ENCODE assay signal across 15 mouse cellular contexts in the genomic region with DNA sequence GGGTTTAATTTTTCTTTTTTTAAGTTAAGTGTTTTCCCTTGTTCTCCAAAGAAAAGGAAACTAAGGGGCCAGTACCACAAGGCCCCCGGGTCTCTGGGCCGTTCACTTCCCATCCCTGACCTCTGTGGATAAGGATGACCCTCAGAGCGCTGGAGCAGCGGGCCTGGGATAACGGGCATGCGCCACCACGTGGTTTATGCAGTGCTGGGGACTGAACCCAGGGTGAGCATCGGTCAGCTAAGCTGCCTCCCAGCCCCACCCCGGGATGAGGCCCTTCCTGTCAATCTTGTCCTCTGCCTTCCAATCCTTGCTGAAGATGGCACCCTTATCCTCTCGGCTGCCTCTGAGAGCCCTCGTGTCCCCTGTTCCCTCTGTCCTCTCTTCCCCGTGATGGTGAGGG. TPM values are rescaled to one million over a fixed set of nuclear protein-coding genes. Genes with fewer than 3 reads are reported as not detected.
DNase-seq lines count a peak whose midpoint lies in the region; ATAC-seq lines count a peak whose summit lies in the region.
"Had no signal": no experiment of that assay in that cellular context is flagged by ENCODE, and none has a peak within 500 bp of the region (broad histone marks: within the 10 kb centered on the region; RNA-seq: fewer than 3 reads in every experiment).

No protein-coding gene starts in this region.

- no peak overlapping the region for H3K4me2 ChIP-seq in heart, embryonic 11.5 days
- H3K4me2 ChIP-seq in midbrain, embryonic 16.5 days (ENCODE audit: low read length), result no peak overlapping the region
- no peak overlapping the region for H3K4me2 ChIP-seq in forebrain, embryonic 12.5 days
- H3K4me2 ChIP-seq in midbrain, embryonic 13.5 days (replicated peaks), result no peak overlapping the region
- H3K4me2 ChIP-seq: limb, embryonic 13.5 days had no signal

- ATAC-seq in heart, embryonic 11.5 days (replicated peaks; ENCODE audit: insufficient number of reproducible peaks, low FRiP score, low TSS enrichment), result 0 out of 2 replicates have a peak, but pooled peaks have one; percentile 22
- no peak for ATAC-seq in midbrain, embryonic 16.5 days
- no peak; the same call in 1 of the 2 replicates for ATAC-seq in forebrain, embryonic 12.5 days (ENCODE audit: low FRiP score)
- peak; percentile 13; the same call in 1 of the 2 replicates for ATAC-seq in midbrain, embryonic 13.5 days
- ATAC-seq: liver, postnatal 0 days had no signal

- no peaks in the 10 kb centered on the region; the same call in none of the 2 replicates for H3K27me3 ChIP-seq in heart, embryonic 11.5 days (ENCODE audit: control insufficient read depth, insufficient read depth, low read length)
- H3K27me3 ChIP-seq in midbrain, embryonic 10.5 days (ENCODE audit: low read depth, poor library complexity, severe bottlenecking), result peaks cover 47% of the 10 kb centered on the region
- no peaks in the 10 kb centered on the region for H3K27me3 ChIP-seq in midbrain, embryonic 16.5 days (ENCODE audit: control insufficient read depth, insufficient read depth, low read depth, low read length)
- H3K27me3 ChIP-seq in forebrain, embryonic 12.5 days, result peaks cover 3% of the 10 kb centered on the region; the same call in 1 of the 2 replicates
- H3K27me3 ChIP-seq in midbrain, embryonic 13.5 days, result no peaks in the 10 kb centered on the region

- DNase-seq in heart, postnatal 25 days (ENCODE audit: low spot score), result no peak
- DNase-seq in midbrain, embryonic 10.5 days (ENCODE audit: low spot score), result peak; percentile 45
- DNase-seq in kidney, postnatal 14 days, result no peak
- no peak for DNase-seq in layer of hippocampus, adult 18-20 months (ENCODE audit: low spot score in 2 of 2)
- DNase-seq: embryo, embryonic 11 days; kidney, adult 8-10 months; liver, postnatal 0 days had no signal

- WGBS in heart, embryonic 11.5 days (ENCODE audit: insufficient replicate concordance), result 15% methylated on average over 12 of the region's 12 CpGs
- WGBS in midbrain, embryonic 10.5 days, result 21% methylated on average over 12 of the region's 12 CpGs
- 20% methylated on average over 12 of the region's 12 CpGs for WGBS in midbrain, embryonic 16.5 days
- WGBS in forebrain, embryonic 12.5 days, result 22% methylated on average over 12 of the region's 12 CpGs
- 17% methylated on average over 12 of the region's 12 CpGs for WGBS in midbrain, embryonic 13.5 days

- H3K9me3 ChIP-seq in heart, embryonic 11.5 days (replicated peaks; ENCODE audit: control insufficient read depth, low read length), result no peaks in the 10 kb centered on the region
- H3K9me3 ChIP-seq in midbrain, embryonic 10.5 days (replicated peaks), result no peaks in the 10 kb centered on the region
- H3K9me3 ChIP-seq in midbrain, embryonic 16.5 days (replicated peaks; ENCODE audit: control insufficient read depth, low read length, poor library complexity, severe bottlenecking), result no peaks in the 10 kb centered on the region
- no peaks in the 10 kb centered on the region for H3K9me3 ChIP-seq in forebrain, embryonic 12.5 days
- H3K9me3 ChIP-seq in midbrain, embryonic 13.5 days, result no peaks in the 10 kb centered on the region
- H3K9me3 ChIP-seq: limb, embryonic 13.5 days had no signal

- H3K36me3 ChIP-seq in heart, embryonic 11.5 days (ENCODE audit: control insufficient read depth, insufficient read depth, low read length), result no peaks in the 10 kb centered on the region
- H3K36me3 ChIP-seq in midbrain, embryonic 10.5 days, result no peaks in the 10 kb centered on the region
- no peaks in the 10 kb centered on the region for H3K36me3 ChIP-seq in midbrain, embryonic 16.5 days (ENCODE audit: control insufficient read depth, insufficient read depth, low read length)
- H3K36me3 ChIP-seq in forebrain, embryonic 12.5 days (replicated peaks), result no peaks in the 10 kb centered on the region
- H3K36me3 ChIP-seq in midbrain, embryonic 13.5 days, result no peaks in the 10 kb centered on the region
- H3K36me3 ChIP-seq: limb, embryonic 13.5 days had no signal

- H3K4me1 ChIP-seq in heart, embryonic 11.5 days (ENCODE audit: control insufficient read depth, insufficient read depth, low read length), result peaks cover 80% of the 10 kb centered on the region
- H3K4me1 ChIP-seq in midbrain, embryonic 10.5 days, result peaks cover 93% of the 10 kb centered on the region
- peaks cover 53% of the 10 kb centered on the region for H3K4me1 ChIP-seq in midbrain, embryonic 16.5 days (ENCODE audit: control insufficient read depth, insufficient read depth, low read length)
- H3K4me1 ChIP-seq in forebrain, embryonic 12.5 days, result peaks cover 73% of the 10 kb centered on the region
- H3K4me1 ChIP-seq in midbrain, embryonic 13.5 days (replicated peaks), result peaks cover 79% of the 10 kb centered on the region

- no peak overlapping the region for H3K4me3 ChIP-seq in heart, embryonic 11.5 days (ENCODE audit: low read depth, low read length)
- no peak overlapping the region for H3K4me3 ChIP-seq in midbrain, embryonic 10.5 days
- H3K4me3 ChIP-seq in midbrain, embryonic 16.5 days (ENCODE audit: low read depth, low read length), result no peak overlapping the region
- H3K4me3 ChIP-seq in forebrain, embryonic 12.5 days (replicated peaks), result no peak overlapping the region
- no peak overlapping the region for H3K4me3 ChIP-seq in midbrain, embryonic 13.5 days (replicated peaks)
- H3K4me3 ChIP-seq: limb, embryonic 13.5 days had no signal

- H3K9ac ChIP-seq in heart, embryonic 11.5 days (ENCODE audit: low read depth, low read length), result no peak overlapping the region; the same call in 1 of the 2 replicates
- no peak overlapping the region for H3K9ac ChIP-seq in midbrain, embryonic 16.5 days (ENCODE audit: low read depth, low read length)
- H3K9ac ChIP-seq in forebrain, embryonic 12.5 days, result 0 out of 2 replicates have a peak overlapping the region, but pooled peaks have one; percentile 21
- no peak overlapping the region; the same call in 1 of the 2 replicates for H3K9ac ChIP-seq in midbrain, embryonic 13.5 days (replicated peaks)
- H3K9ac ChIP-seq: limb, embryonic 13.5 days; liver, postnatal 0 days had no signal

- intact Hi-C loops in heart, postnatal 25 days (cut with DNase I), result no loop called here

- no peak overlapping the region for H3K27ac ChIP-seq in heart, embryonic 11.5 days (ENCODE audit: low read depth, low read length)
- 0 out of 2 replicates have a peak overlapping the region, but pooled peaks have one; percentile 1 for H3K27ac ChIP-seq in midbrain, embryonic 10.5 days (replicated peaks)
- no peak overlapping the region for H3K27ac ChIP-seq in midbrain, embryonic 16.5 days (ENCODE audit: low read length)
- peak overlapping the region; percentile 74 for H3K27ac ChIP-seq in forebrain, embryonic 12.5 days
- H3K27ac ChIP-seq in midbrain, embryonic 13.5 days, result peak overlapping the region; percentile 71
- H3K27ac ChIP-seq: limb, embryonic 13.5 days had no signal

RNA-seq across cellular contexts. Expression of a gene that starts 39.4 kb away (rescaled TPM):
- 0.13 TPM in 1 of 2 replicates, not detected in the other for polyA plus RNA-seq in heart, embryonic 11.5 days (2014; fragmentation: Nextera tagmentation; extraction: Ambion mirVana)
- under 1 TPM; 0.10 to 0.34 TPM for total RNA-seq in heart, postnatal 25 days (2021)
- 0.02 and 0.06 TPM in 2 replicates for polyA plus RNA-seq in midbrain, embryonic 10.5 days (2016; fragmentation: Nextera tagmentation; extraction: Ambion mirVana)
- 0.18 and 0.31 TPM in 2 replicates for polyA plus RNA-seq in midbrain, embryonic 16.5 days (2015; fragmentation: Nextera tagmentation; extraction: Ambion mirVana)
- 0.08 TPM in 1 of 2 replicates, not detected in the other for polyA plus RNA-seq in forebrain, embryonic 12.5 days (2016; fragmentation: Nextera tagmentation; extraction: Ambion mirVana)
- 0.06 and 0.12 TPM in 2 replicates for polyA plus RNA-seq in midbrain, embryonic 13.5 days (2015; fragmentation: Nextera tagmentation; extraction: Ambion mirVana)
- total RNA-seq in layer of hippocampus, adult 18-20 months (2021), result 10 to 100 TPM; 43.3 to 44.8 TPM
- polyA plus RNA-seq: C2C12; gonadal fat pad, adult 2 months; stomach, embryonic 14.5 days had no signal

RNA-seq across cellular contexts. Expression of a gene that starts 40.0 kb away (rescaled TPM):
- polyA plus RNA-seq in heart, embryonic 11.5 days (2014; fragmentation: Nextera tagmentation; extraction: Ambion mirVana), result 13.7 and 15.7 TPM in 2 replicates
- 10 to 100 TPM; 19.3 to 23.0 TPM for total RNA-seq in heart, postnatal 25 days (2021)
- polyA plus RNA-seq in midbrain, embryonic 10.5 days (2016; fragmentation: Nextera tagmentation; extraction: Ambion mirVana), result 17.8 and 19.5 TPM in 2 replicates
- polyA plus RNA-seq in midbrain, embryonic 16.5 days (2015; fragmentation: Nextera tagmentation; extraction: Ambion mirVana), result 23.2 and 23.9 TPM in 2 replicates
- polyA plus RNA-seq in forebrain, embryonic 12.5 days (2016; fragmentation: Nextera tagmentation; extraction: Ambion mirVana), result 16.0 and 16.6 TPM in 2 replicates
- polyA plus RNA-seq in midbrain, embryonic 13.5 days (2015; fragmentation: Nextera tagmentation; extraction: Ambion mirVana), result 20.9 and 23.7 TPM in 2 replicates
- total RNA-seq in layer of hippocampus, adult 18-20 months (2021), result 10 to 100 TPM; 24.2 to 26.0 TPM

RNA-seq across cellular contexts. Expression of a gene that starts 40.4 kb away (rescaled TPM):
- polyA plus RNA-seq in heart, embryonic 11.5 days (2014; fragmentation: Nextera tagmentation; extraction: Ambion mirVana), result 7.5 and 8.2 TPM in 2 replicates
- 10 to 100 TPM; 10.0 to 10.5 TPM for total RNA-seq in heart, postnatal 25 days (2021)
- polyA plus RNA-seq in midbrain, embryonic 10.5 days (2016; fragmentation: Nextera tagmentation; extraction: Ambion mirVana), result 7.1 and 11.3 TPM in 2 replicates
- 12.5 and 14.9 TPM in 2 replicates for polyA plus RNA-seq in midbrain, embryonic 16.5 days (2015; fragmentation: Nextera tagmentation; extraction: Ambion mirVana)
- 7.9 and 8.4 TPM in 2 replicates for polyA plus RNA-seq in forebrain, embryonic 12.5 days (2016; fragmentation: Nextera tagmentation; extraction: Ambion mirVana)
- polyA plus RNA-seq in midbrain, embryonic 13.5 days (2015; fragmentation: Nextera tagmentation; extraction: Ambion mirVana), result 10.3 and 10.7 TPM in 2 replicates
- total RNA-seq in layer of hippocampus, adult 18-20 months (2021), result 10 to 100 TPM; 16.7 to 17.7 TPM

RNA-seq across cellular contexts. Expression of a gene that starts 49.2 kb away (rescaled TPM):
- 10.0 and 12.0 TPM in 2 replicates for polyA plus RNA-seq in heart, embryonic 11.5 days (2014; fragmentation: Nextera tagmentation; extraction: Ambion mirVana)
- 1 to 10 TPM; 7.9 to 8.2 TPM for total RNA-seq in heart, postnatal 25 days (2021)
- 16.7 and 19.8 TPM in 2 replicates for polyA plus RNA-seq in midbrain, embryonic 10.5 days (2016; fragmentation: Nextera tagmentation; extraction: Ambion mirVana)
- polyA plus RNA-seq in midbrain, embryonic 16.5 days (2015; fragmentation: Nextera tagmentation; extraction: Ambion mirVana), result 19.7 and 23.4 TPM in 2 replicates
- 16.9 and 17.4 TPM in 2 replicates for polyA plus RNA-seq in forebrain, embryonic 12.5 days (2016; fragmentation: Nextera tagmentation; extraction: Ambion mirVana)
- polyA plus RNA-seq in midbrain, embryonic 13.5 days (2015; fragmentation: Nextera tagmentation; extraction: Ambion mirVana), result 19.3 and 24.1 TPM in 2 replicates
- total RNA-seq in layer of hippocampus, adult 18-20 months (2021), result 10 to 100 TPM; 19.0 to 19.9 TPM

Comparison
In these comparisons a context has a peak if more than half of its experiments do, and no peak if none do; other contexts are left out.
1. ATAC-seq: peak in heart, embryonic 11.5 days (single experiment) and midbrain, embryonic 13.5 days (single experiment); none in midbrain, embryonic 16.5 days (single experiment) and forebrain, embryonic 12.5 days (single experiment).
2. H3K27ac ChIP-seq: peak in midbrain, embryonic 10.5 days (single experiment), forebrain, embryonic 12.5 days (single experiment) and midbrain, embryonic 13.5 days (single experiment); none in heart, embryonic 11.5 days (single experiment) and midbrain, embryonic 16.5 days (single experiment).